Mouse (Mus musculus) small intestine, adult 2 months (tissue): ENCODE data around the gene Gm20388. TPM values are rescaled to one million over a fixed set of nuclear protein-coding genes. Genes with fewer than 3 reads are reported as not detected.

Experiments
- H3K27ac ChIP-seq: fragments of 200-500 bp; 2 replicates; pipeline ENCODE4 v1.5.1; 2012; ENCODE audit warnings: low read depth, low read length, control low read depth, inconsistent platforms; ENCODE audit not compliant: insufficient read depth
- H3K27me3 ChIP-seq: fragments of 200-500 bp; 2 replicates; pipeline ENCODE4 v1.6.1; 2012; ENCODE audit warnings: mild to moderate bottlenecking, moderate library complexity, low read length, inconsistent platforms; ENCODE audit not compliant: control insufficient read depth, insufficient read depth
- H3K36me3 ChIP-seq: fragments of 200-500 bp; 2 replicates; pipeline ENCODE4 v1.6.1; 2012; ENCODE audit warnings: mild to moderate bottlenecking, low read length, control low read depth, inconsistent platforms; ENCODE audit not compliant: control insufficient read depth, insufficient read depth
- H3K4me1 ChIP-seq: fragments of 200-500 bp; 2 replicates; pipeline ENCODE4 v1.6.1; 2012; ENCODE audit warnings: low read length, inconsistent platforms, mixed read lengths; ENCODE audit not compliant: control insufficient read depth, insufficient read depth, insufficient read length
- H3K4me3 ChIP-seq: fragments of 200-500 bp; 2 replicates; pipeline ENCODE4 v1.5.1; 2012; ENCODE audit warnings: low read depth, mild to moderate bottlenecking, control low read depth, inconsistent platforms, low read length, moderate library complexity
- CTCF ChIP-seq: fragments of 200-500 bp; IDR thresholded peaks from 2 replicates; pipeline ENCODE4 v1.5.1; 2012; ENCODE audit warnings: low read depth, mild to moderate bottlenecking, control low read depth, inconsistent platforms, low read length, moderate library complexity, mixed read lengths; ENCODE audit not compliant: insufficient replicate concordance, insufficient read length; ENCODE audit errors: extremely low read depth
- POLR2A ChIP-seq: fragments of 200-500 bp; IDR thresholded peaks from 2 replicates; pipeline ENCODE4 v1.6.1; 2012; ENCODE audit warnings: low read depth, mild to moderate bottlenecking, control low read depth, inconsistent platforms, low read length, moderate library complexity
- WGBS: fragments of 180-500 bp; shearing (Covaris S2); methylation state at CpG from one replicate; pipeline ENCODE4 v1.1.7; 2018; 5-methylcytosine and 5-hydroxymethylcytosine counted together
- polyA plus RNA-seq: library from polyadenylated mRNA; depleted of rRNA; stranded (reverse); fragments of >200 nt; gene quantifications from 2 replicates; pipeline ENCODE4 v1.2.3, GENCODE M21; 2012

Gene Gm20388
- polyA plus RNA-seq, 1 experiment = 37.3 TPM

DNA sequence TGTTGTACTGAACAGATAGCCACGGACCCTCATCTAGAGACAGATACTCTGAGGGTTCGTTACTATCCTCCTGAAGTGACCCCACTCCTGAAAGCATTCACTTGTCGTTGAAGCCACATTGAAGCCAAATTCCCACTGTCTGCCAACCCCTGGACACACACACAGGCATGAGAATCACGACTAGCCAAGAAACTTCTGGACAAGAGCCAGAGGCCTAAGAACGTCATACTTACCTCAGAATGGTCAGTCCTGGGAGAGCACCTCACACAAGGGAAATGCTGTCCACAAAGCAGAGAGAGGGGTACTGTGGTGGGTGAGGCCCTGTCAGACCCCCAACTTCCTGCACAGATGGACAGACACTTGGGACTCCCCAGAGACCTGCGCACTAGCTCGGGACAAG lies 1985.3 kb downstream of the Gm20388 start:
- H3K27ac ChIP-seq = no peak overlapping the region
- no peak for TF ChIP-seq CTCF
- 0 out of 2 replicates have a peak, but pooled peaks have one; percentile 2 for TF ChIP-seq POLR2A
- H3K4me3 ChIP-seq = no peak overlapping the region
- H3K27me3 ChIP-seq = no peaks in the 10 kb centered on the region
- H3K36me3 ChIP-seq = no peaks in the 10 kb centered on the region
- peaks cover 25% of the 10 kb centered on the region for H3K4me1 ChIP-seq
- 62% methylated on average over 7 of the region's 7 CpGs for WGBS

DNA sequence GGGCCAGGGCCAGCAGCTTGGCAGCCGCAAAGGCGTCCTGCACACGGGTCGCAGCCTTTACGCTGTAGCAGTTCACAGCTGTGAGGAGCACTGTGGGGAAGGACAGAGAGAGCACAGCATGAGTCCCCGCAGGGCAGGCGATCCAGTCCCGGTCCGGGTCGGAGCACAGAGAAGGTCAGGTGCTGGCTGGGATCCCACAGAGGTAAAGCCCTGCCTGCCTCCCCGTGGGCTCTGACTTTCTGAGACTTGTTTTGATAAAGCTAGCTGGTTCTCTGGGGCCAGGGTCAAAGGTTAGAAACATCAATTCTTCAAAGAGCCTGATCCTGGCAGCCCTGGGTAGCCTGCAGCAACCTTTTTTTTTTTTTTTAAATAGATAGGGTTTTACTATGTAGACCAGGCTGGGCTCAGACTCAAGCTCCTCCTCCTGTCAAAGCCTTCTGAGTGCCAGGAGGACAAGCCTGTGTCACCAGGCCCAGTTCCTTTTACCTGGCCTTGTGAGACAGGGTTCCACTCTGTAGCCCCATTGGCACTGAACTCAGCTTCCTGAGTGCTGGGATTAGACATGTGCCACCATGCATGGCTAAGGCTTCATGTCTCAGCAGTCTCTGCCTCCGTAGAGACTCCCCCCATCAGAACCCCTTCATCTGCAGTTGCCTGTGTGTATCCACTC lies 1986.0 kb downstream of the Gm20388 start:
- H3K4me3 ChIP-seq = no peak overlapping the region
- H3K36me3 ChIP-seq = no peaks in the 10 kb centered on the region
- TF ChIP-seq POLR2A = no peak
- no peak for TF ChIP-seq CTCF
- peaks cover 27% of the 10 kb centered on the region for H3K4me1 ChIP-seq
- H3K27ac ChIP-seq = peak overlapping the region; percentile 83; the same call in 1 of the 2 replicates
- 32% methylated on average over 12 of the region's 12 CpGs for WGBS
- no peaks in the 10 kb centered on the region for H3K27me3 ChIP-seq

DNA sequence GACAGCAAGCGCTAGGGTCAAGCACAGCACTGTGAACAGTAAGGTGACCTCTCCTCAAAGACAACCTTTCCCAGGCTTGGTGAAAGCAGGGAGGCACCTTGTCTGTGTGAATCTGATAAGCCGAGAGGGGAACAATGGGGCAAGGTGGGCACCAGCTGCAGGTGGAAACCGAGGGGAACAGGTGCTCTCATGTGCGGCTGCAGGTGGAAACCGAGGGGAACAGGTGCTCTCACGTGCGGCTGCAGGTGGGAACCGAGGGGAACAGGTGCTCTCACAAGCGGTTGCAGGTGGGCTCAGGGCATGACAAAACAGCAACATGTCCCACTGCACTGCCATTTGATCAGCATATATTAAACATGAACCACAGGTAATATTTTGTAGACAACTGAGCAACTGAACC lies 1986.6 kb downstream of the Gm20388 start:
- Histone ChIP-seq H3K4me3 (no peak overlapping the region), H3K4me1 (peaks cover 27% of the 10 kb centered on the region), H3K27ac (peak overlapping the region; percentile 83), H3K36me3 (no peaks in the 10 kb centered on the region), H3K27me3 (no peaks in the 10 kb centered on the region)
- TF ChIP-seq CTCF (no peak), POLR2A (no peak)
- 29% methylated on average over 9 of the region's 9 CpGs for WGBS

DNA sequence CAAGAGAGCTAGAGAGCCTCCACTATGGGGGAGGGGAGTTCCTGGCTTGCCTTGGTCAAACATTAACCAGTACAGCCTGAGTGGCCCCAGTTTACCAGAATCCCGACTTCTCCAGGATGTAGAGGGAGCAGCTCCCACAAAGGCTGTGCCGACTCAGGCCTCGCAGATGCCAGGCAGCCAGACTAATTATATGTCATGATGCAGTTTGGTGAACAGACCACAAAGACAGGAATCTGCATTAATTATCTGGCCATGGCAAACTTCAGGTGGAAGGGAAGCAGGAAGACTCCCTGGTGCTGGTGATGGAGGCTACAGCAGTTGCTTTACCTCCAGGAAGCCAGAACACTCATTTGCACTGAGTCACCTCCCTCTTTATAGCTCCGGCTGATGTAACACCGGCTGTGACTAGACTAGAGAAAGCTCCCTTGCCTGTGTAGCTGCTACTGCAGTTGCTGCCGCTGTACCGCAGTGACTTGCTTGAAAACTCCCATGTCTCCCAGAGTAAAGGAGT lies 1987.3 kb downstream of the Gm20388 start:
- WGBS = 12% methylated on average over 7 of the region's 7 CpGs

DNA sequence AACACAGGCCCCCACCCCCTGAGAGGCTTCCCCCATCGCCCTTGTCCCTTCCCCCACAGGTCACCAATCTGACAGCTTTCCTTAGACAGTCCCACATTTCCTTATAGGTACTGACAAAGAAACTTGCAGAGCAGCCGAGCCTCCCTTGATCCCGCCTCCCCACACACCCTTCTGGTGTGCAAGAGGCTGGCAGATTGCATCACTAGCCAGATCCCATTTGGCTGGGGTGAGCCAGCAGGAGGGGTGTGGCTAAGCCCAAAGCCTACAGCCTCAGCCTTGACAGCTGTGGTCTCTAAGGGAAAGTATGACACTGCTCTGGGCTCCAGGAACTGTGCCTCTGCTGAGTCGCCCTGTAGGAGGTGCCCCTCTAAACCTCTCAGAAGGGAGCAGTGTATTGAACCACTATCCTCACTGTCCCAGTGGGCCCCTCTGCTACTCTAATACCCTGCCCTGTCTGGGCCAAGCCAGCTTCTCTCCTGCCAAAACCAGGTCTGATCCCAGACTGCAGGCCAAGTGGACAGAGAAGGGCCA lies 1987.8 kb downstream of the Gm20388 start:
- H3K4me1 ChIP-seq = peaks cover 27% of the 10 kb centered on the region
- H3K4me3 ChIP-seq = peak overlapping the region; percentile 9
- 5% methylated on average over 4 of the region's 4 CpGs for WGBS

More for the DNA sequence above, 1987.3 kb downstream of the Gm20388 start:
- Histone ChIP-seq H3K4me1 (peaks cover 27% of the 10 kb centered on the region), H3K36me3 (no peaks in the 10 kb centered on the region), H3K4me3 (peak overlapping the region; percentile 9), H3K27me3 (no peaks in the 10 kb centered on the region), H3K27ac (peak overlapping the region; percentile 83)
- TF ChIP-seq CTCF (no peak), POLR2A (no peak)

DNA sequence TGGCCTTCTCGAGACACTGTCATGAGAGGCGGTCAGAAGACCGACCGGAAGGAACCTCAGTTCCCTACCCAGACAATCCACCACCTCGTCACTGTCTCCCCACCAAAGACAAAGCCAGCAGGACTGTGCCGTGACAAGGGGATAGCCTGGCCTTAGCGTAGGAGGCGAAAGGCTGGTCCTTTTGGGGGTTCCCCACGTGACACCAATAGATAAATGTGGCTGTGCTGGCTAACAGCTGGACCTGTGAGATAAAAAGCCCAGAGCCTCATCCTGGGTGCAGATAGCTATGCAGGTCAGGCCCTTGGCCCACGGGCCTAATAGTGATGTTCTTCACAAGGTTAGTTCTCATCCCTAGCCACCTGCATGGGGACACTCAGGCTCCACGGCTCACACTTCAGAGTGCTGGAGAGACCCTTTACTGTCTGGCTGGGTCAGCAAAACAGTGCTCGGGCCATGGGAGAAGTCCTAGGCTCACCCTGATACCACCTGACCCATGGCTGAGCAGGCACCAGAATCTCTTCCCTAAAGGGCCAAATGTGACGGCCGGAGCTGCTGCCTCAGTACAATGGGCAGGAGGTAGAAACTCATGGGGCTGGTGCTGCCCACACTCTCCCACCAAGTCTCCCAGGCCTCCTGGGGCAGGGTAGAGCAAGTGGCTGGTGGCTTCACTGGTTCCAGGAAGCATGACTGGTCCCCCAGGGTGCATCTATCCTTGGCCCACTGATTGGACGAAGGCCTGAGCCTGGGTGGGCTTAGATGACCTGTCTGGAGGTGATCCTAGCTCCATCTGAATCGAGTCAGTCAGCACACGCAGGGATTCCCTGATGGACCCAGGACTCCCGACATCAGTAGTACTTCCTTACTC lies 1988.8 kb downstream of the Gm20388 start:
- peaks cover 27% of the 10 kb centered on the region for H3K4me1 ChIP-seq
- H3K27me3 ChIP-seq = no peaks in the 10 kb centered on the region
- no peak overlapping the region for H3K4me3 ChIP-seq
- no peak overlapping the region for H3K27ac ChIP-seq
- TF ChIP-seq CTCF (no peak), POLR2A (no peak)
- WGBS = 75% methylated on average over 18 of the region's 18 CpGs
- H3K36me3 ChIP-seq = no peaks in the 10 kb centered on the region

More for the DNA sequence above, 1987.8 kb downstream of the Gm20388 start:
- no peaks in the 10 kb centered on the region for H3K27me3 ChIP-seq
- H3K27ac ChIP-seq = peak overlapping the region; percentile 83
- H3K36me3 ChIP-seq = no peaks in the 10 kb centered on the region
- TF ChIP-seq CTCF = no peak; the same call in 1 of the 2 replicates
- peak; percentile 10; the same call in 1 of the 2 replicates for TF ChIP-seq POLR2A
